Mouse (Mus musculus) C2C12 (cell line): ENCODE results near the gene Camk2d.

ENCODE experiments used
- CEBPB ChIP-seq: IDR thresholded peaks from one replicate; pipeline ENCODE4 v1.6.1; 2011; ENCODE audit warnings: low read depth, mild to moderate bottlenecking, control low read depth, moderate library complexity
- CTCF ChIP-seq: IDR thresholded peaks from one replicate; pipeline ENCODE4 v1.5.1; 2011; ENCODE audit not compliant: control insufficient read depth, insufficient read depth, insufficient read length
- FOSL1 ChIP-seq: IDR thresholded peaks from one replicate; pipeline ENCODE4 v1.8.0; 2011; ENCODE audit warnings: mild to moderate bottlenecking, low read length; ENCODE audit not compliant: poor library complexity, insufficient read depth, severe bottlenecking
- MAX ChIP-seq: IDR thresholded peaks from one replicate; pipeline ENCODE4 v1.6.1; 2011; ENCODE audit warnings: mild to moderate bottlenecking, control low read depth
- MYOG ChIP-seq: IDR thresholded peaks from one replicate; pipeline ENCODE4 v1.6.1; 2011; ENCODE audit not compliant: control insufficient read depth, insufficient read length; ENCODE audit errors: extremely low read depth
- USF1 ChIP-seq: IDR thresholded peaks from one replicate; pipeline ENCODE4 v1.6.1; 2011; ENCODE audit warnings: low read depth, mild to moderate bottlenecking, control low read depth, moderate library complexity

DNA sequence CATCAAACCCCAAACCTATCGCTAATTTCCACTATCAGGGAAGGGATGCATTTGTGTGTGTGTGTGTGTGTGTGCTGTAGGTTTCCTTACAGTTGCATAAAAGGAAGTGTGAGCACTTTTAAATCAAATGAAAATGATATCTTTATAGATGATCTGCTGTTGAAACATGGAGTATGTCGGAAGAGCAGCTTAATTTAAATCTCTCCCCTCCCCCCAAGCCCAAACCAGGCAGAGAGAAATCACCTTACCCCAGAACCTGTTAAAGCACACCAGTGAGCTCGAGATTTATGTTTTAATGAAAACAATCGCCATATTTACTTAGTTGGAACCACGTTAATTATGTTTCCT is 2.2 kb downstream of the Camk2d start:
- TF ChIP-seq CTCF (no peak), CEBPB (no peak), USF1 (no peak), MYOG (no peak), FOSL1 (no peak), MAX (no peak)
